Mouse (Mus musculus) kidney, postnatal 0 days (tissue): ENCODE measurements around the gene Evl. TPM values are rescaled to one million over a fixed set of nuclear protein-coding genes. Genes with fewer than 3 reads are reported as not detected.

Experiments
- ATAC-seq: fragments of 200-750 bp; cut with Nextera tagmentation; replicated peaks from 2 replicates; pipeline ENCODE4 v1.8.0; 2017; ENCODE audit warnings: low read depth, moderate number of reproducible peaks, moderate TSS enrichment, moderate library complexity; ENCODE audit not compliant: low FRiP score
- DNase-seq: peaks from one replicate; pipeline ENCODE4 v3.0.0-alpha.2; 2016; ENCODE audit warnings: low spot score
- H3K27ac ChIP-seq: fragments of 300-500 bp; sonication (generic); 2 replicates; pipeline ENCODE4 v1.5.1; 2014; ENCODE audit warnings: mild to moderate bottlenecking
- H3K27me3 ChIP-seq: fragments of 300-500 bp; sonication (generic); 2 replicates; pipeline ENCODE4 v1.6.1; 2014; ENCODE audit warnings: low read length, mixed read lengths; ENCODE audit not compliant: insufficient read depth
- H3K36me3 ChIP-seq: fragments of 300-500 bp; sonication (generic); 2 replicates; pipeline ENCODE4 v1.6.1; 2014; ENCODE audit warnings: low read length, mixed read lengths; ENCODE audit not compliant: insufficient read depth
- H3K4me1 ChIP-seq: fragments of 300-500 bp; sonication (generic); replicated peaks from 2 replicates; pipeline ENCODE4 v1.6.1; 2014; ENCODE audit warnings: antibody characterized with exemption, low read length, mixed read lengths; ENCODE audit not compliant: insufficient read depth
- H3K4me2 ChIP-seq: fragments of 300-500 bp; sonication (generic); 2 replicates; pipeline ENCODE4 v1.6.1; 2014; ENCODE audit warnings: mild to moderate bottlenecking, low read length, moderate library complexity, mixed read lengths
- H3K4me3 ChIP-seq: fragments of 300-500 bp; sonication (generic); replicated peaks from 2 replicates; pipeline ENCODE4 v1.5.1; 2014; ENCODE audit warnings: low read depth, low read length
- H3K9ac ChIP-seq: fragments of 300-500 bp; sonication (generic); 2 replicates; pipeline ENCODE4 v1.6.1; 2014; ENCODE audit warnings: low read depth, low read length
- H3K9me3 ChIP-seq: fragments of 300-500 bp; sonication (generic); replicated peaks from 2 replicates; pipeline ENCODE4 v1.6.1; 2016; ENCODE audit warnings: low read length, inconsistent platforms, mixed read lengths
- CTCF ChIP-seq: IDR thresholded peaks from 2 replicates; pipeline ENCODE4 v1.5.1; 2016; ENCODE audit warnings: antibody characterized with exemption, low read depth, mild to moderate bottlenecking, moderate library complexity
- WGBS: fragments of 180-500 bp; shearing (Covaris S2); extraction: QIAGEN DNeasy Blood & Tissue Kit; methylation state at CpG from one replicate; pipeline ENCODE4 v1.1.7; 2014; 5-methylcytosine and 5-hydroxymethylcytosine counted together
- polyA plus RNA-seq: library from polyadenylated mRNA; unstranded; fragments of >200 nt; fragmentation: Nextera tagmentation; extraction: Ambion mirVana; gene quantifications from 2 replicates; pipeline ENCODE4 v1.2.1, GENCODE M21; 2015

Evl gene
- polyA plus RNA-seq, 1 experiment from 2014 or later, result 52.6 TPM

DNA sequence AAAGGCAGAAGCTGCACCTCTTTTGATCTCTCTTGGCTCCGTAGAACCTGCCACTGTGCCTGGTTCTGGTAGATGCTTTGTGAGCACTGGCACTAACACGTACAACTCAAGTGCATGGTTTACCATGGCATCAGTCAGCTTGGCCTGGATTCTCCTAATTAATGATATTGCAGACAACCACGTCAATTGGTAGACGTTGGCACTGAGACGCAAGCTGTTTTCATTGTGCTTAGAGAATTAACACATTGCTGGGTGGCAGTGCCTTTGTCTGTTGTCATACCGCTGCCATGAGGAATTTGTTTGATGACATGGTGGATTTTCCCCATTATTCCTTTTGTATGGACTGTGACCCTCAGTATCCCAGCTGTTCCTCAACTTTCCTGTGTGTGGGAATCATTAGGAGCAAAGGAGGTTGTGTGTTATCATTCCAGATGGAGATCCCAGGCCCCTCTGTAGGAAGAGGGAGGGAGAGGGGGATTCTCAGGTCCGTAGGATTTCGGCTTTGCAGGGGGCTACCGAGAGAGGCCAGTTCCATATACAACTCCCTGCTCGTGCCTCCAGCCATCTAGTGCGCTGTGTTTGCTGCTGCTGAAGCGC is 10.5 kb downstream of the Evl start:
- Histone ChIP-seq H3K4me1 (no peaks in the 10 kb centered on the region), H3K4me2 (no peak overlapping the region), H3K27ac (no peak overlapping the region), H3K27me3 (no peaks in the 10 kb centered on the region), H3K9me3 (no peaks in the 10 kb centered on the region), H3K4me3 (no peak overlapping the region), H3K9ac (no peak overlapping the region), H3K36me3 (no peaks in the 10 kb centered on the region)
- ATAC-seq, result no peak
- 77% methylated on average over 12 of the region's 12 CpGs for WGBS
- no peak for TF ChIP-seq CTCF
- DNase-seq, result no peak

DNA sequence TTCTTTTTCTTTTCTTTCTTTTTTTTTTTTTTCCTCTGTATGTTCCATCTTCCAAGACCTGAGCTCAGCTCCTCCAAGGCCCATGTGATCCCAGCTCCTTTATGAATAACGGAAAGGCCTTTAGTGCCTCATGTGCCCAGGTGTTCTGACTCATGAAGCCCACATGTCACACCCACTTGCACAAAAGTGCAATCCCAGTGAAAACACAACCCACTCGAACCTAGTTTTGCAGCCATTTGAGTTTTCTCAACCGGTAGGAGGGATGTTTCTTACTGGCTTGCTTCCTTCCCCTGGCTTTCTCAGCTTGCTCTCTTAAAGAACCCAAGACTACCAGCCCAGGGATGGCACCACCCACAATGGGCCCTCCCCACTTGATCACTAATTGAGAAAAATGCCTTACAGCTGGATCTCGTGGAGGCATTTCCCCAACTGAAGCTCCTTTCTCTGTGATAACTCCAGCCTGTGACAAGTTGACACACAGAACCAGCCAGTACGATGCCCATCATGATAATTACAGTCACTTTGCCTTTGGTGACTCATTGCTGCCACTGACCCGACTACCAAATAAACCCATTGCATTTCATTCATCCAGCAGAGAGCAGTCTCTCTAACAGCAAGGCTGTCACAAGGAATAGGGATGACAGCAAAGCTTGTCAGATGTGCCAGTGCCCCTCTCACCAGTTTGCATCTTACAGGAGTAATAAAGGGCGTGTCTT is 24.8 kb downstream of the Evl start:
- 74% methylated on average over 7 of the region's 7 CpGs for WGBS
- TF ChIP-seq CTCF, result no peak
- Histone ChIP-seq H3K4me3 (no peak overlapping the region), H3K36me3 (no peaks in the 10 kb centered on the region), H3K27me3 (no peaks in the 10 kb centered on the region), H3K4me1 (no peaks in the 10 kb centered on the region), H3K9ac (no peak overlapping the region), H3K4me2 (no peak overlapping the region), H3K9me3 (no peaks in the 10 kb centered on the region), H3K27ac (no peak overlapping the region)
- ATAC-seq, result no peak
- no peak for DNase-seq

DNA sequence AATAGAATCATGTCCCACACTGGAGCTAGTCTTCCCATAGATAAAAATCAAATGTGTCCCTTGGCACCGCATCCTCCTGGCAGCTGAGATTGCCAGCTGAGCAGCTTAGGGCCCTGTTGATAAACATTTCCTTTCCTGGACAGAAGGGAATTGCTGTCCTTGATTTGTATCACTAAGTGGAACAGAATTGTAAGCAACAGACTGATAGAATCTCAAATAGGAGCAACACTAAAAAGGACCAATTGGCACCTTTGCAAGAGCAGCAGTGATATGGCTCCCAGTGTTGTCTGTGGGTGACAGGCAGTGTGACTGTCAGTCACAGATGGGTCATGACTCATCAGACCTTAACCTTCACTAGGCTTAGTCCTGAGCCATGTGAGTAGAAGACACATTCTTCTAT is 29.3 kb downstream of the Evl start:
- Histone ChIP-seq H3K4me3 (no peak overlapping the region), H3K9ac (no peak overlapping the region)
- WGBS, result 83% methylated on average over 1 of the region's 1 CpGs

GRCm38 (mm10) chr12:108590131-108590530 is 35.6 kb downstream of the Evl start:
- Histone ChIP-seq H3K4me2 (no peak overlapping the region), H3K4me1 (no peaks in the 10 kb centered on the region), H3K27ac (no peak overlapping the region), H3K4me3 (no peak overlapping the region), H3K9ac (no peak overlapping the region), H3K9me3 (no peaks in the 10 kb centered on the region), H3K27me3 (no peaks in the 10 kb centered on the region), H3K36me3 (no peaks in the 10 kb centered on the region)
- no peak for TF ChIP-seq CTCF
- DNase-seq, result no peak
- ATAC-seq, result no peak
- 93% methylated on average over 2 of the region's 2 CpGs for WGBS

More for the DNA sequence above, 29.3 kb downstream of the Evl start:
- Histone ChIP-seq H3K27ac (no peak overlapping the region), H3K36me3 (no peaks in the 10 kb centered on the region), H3K27me3 (no peaks in the 10 kb centered on the region), H3K4me2 (no peak overlapping the region), H3K4me1 (no peaks in the 10 kb centered on the region), H3K9me3 (no peaks in the 10 kb centered on the region)
- no peak for TF ChIP-seq CTCF
- DNase-seq (no peak), ATAC-seq (no peak)

GRCm38 (mm10) chr12:108591586-108591985 is 37.1 kb downstream of the Evl start:
- no peaks in the 10 kb centered on the region for H3K4me1 ChIP-seq
- H3K9me3 ChIP-seq, result no peaks in the 10 kb centered on the region
- no peaks in the 10 kb centered on the region for H3K36me3 ChIP-seq
- ATAC-seq, result no peak
- H3K4me2 ChIP-seq, result no peak overlapping the region
- 52% methylated on average over 5 of the region's 5 CpGs for WGBS
- no peak for DNase-seq
- no peak overlapping the region for H3K27ac ChIP-seq
- H3K9ac ChIP-seq, result no peak overlapping the region
- TF ChIP-seq CTCF, result no peak
- no peaks in the 10 kb centered on the region for H3K27me3 ChIP-seq
- H3K4me3 ChIP-seq, result no peak overlapping the region

GRCm38 (mm10) chr12:108592866-108593265 is 38.3 kb downstream of the Evl start:
- Histone ChIP-seq H3K9me3 (no peaks in the 10 kb centered on the region), H3K36me3 (no peaks in the 10 kb centered on the region)

More at GRCm38 (mm10) chr12:108592866-108593265, 38.3 kb downstream of the Evl start:
- Histone ChIP-seq H3K4me1 (no peaks in the 10 kb centered on the region), H3K27me3 (no peaks in the 10 kb centered on the region), H3K27ac (no peak overlapping the region), H3K4me2 (no peak overlapping the region), H3K9ac (no peak overlapping the region), H3K4me3 (no peak overlapping the region)
- no peak for ATAC-seq
- TF ChIP-seq CTCF, result no peak
- 79% methylated on average over 6 of the region's 6 CpGs for WGBS
- no peak for DNase-seq
